Mouse (Mus musculus) frontal cortex, postnatal 14 days (tissue): ENCODE measurements at regions not wholly inside any gene's neighbourhood (a gene's known extent, or its start where the extent isn't known, plus 50 kb on each side); places are given as distances from the start of the nearest gene placed in this dataset.
A peak's percentile ranks its signal among the peaks of the same experiment; 100 is the strongest.

ENCODE experiments used
- DNase-seq, 2 experiments: peaks; one replicate each; pipeline ENCODE4 v3.0.0; 2022; ENCODE audit warnings: low spot score in 2 of 2

DNA sequence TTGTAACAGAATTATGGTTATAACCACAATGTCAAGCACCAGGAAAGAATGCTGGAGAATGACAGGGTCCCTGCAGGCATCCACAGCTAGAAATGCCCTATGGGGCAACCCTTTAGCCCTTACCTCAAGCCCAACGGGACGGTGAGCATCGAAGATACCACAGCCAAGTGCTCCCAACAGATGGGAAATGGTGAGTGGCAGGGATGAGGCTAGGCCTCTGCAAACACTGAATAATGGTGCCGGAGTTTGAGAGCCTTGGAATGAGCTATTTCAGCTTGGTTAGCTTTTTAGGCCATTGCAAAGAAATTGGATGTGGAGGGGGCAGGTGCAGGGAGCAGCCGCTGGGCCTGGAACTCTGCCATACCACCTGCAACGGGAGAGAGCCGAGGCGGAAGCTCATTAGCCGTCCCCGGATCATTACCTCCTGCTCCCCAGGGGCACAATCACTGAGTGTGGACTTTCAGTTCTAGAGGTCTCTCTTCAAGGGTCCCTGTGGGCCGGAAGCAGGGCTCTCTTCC is 117.9 kb downstream of the Usp31 start:
- no peak for DNase-seq

GRCm38 (mm10) chr7:121587713-121588112 is 119.3 kb downstream of the Usp31 start:
- DNase-seq: no peak

- no peak for DNase-seq
Observed at GRCm38 (mm10) chr7:121585721-121586120, 121.3 kb downstream of the Usp31 start.

GRCm38 (mm10) chr7:121579497-121579896 is 127.6 kb downstream of the Usp31 start:
- DNase-seq: no peak

DNA sequence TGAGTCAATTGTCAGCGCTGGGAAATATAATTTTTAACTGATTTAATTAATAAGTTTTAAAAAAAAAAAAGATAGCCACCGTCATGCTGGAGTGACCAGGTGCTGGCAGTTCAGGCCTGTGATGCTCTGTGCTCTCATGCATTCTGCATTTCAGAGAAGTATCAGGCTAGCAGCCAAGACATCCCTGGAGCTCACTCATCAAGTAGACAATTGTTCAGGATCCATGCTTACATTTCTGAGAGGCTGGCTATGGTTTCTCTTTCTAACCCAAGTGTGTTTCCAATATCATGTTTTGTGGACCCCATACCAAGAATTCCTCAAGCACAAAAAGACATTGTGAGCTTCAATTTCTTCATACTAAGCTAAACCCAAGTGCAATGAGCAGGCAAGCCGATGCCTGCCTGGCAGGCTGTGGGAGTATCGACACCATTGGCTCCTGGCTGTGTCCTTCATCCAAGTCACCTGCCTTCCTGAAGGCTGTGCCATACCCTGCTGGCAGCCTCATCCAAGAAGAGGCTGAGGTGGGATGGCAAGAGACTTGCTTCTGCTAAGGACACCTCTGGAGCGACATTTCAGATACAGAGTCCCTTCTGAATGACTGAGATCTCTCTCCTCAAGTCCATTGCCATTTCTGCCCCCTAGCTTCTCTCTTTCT is 134.2 kb downstream of the Usp31 start:
- no peak for DNase-seq

- no peak for DNase-seq
Observed at GRCm38 (mm10) chr7:121571741-121572140, 135.3 kb downstream of the Usp31 start.

GRCm38 (mm10) chr7:121571292-121571691 is 135.8 kb downstream of the Usp31 start:
- DNase-seq: no peak

DNA sequence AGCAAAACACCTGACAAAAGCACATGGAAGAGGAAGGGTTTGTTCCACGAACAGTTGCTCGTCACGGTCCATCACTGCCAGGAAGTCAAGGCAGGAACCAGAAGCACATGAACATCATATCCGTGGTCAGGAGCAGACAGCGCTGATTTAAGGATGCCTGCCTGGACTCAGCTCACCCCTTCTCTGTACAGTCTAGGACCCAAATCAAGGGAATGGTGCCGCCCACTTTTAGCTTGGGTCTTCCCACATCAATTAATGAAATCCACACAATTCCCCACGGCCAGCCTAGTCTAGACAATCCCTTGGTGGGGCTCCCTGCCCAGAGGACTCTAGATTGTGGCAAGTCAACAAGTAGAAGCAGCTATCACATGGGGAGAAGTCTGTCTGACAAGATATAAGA is 137.8 kb downstream of the Usp31 start:
- no peak for DNase-seq

- DNase-seq: no peak
Observed at GRCm38 (mm10) chr7:121568064-121568463, 139.0 kb downstream of the Usp31 start.

- peak; percentile 13 to 42 for DNase-seq
Observed at GRCm38 (mm10) chr7:121563526-121563925, 143.5 kb downstream of the Usp31 start.

DNA sequence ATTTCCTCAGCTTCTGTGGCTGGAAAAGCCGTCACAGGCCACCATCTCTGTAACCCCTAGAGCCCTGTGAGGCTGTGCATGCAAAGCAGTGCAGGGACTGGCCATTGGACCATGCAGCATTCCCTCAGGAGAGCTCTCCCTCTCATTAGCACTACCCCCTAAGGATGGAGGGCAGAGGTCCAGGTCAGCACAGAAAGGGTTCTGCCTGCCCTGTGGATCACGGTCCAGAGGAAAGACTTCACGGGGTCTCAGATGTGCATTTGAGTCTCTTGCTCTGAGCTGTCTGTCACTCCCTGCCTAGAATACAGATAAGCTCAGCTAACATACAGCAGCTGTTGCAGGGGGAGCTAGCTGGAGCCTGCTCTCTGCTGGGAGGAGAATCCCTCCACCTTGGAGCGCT is 151.6 kb downstream of the Usp31 start:
- DNase-seq: no peak
